Mouse (Mus musculus) testis, adult 2 months (tissue): ENCODE measurements at regions not wholly inside any gene's neighbourhood (a gene's known extent, or its start where the extent isn't known, plus 50 kb on each side); places are given as distances from the start of the nearest gene placed in this dataset.

Experiments
- H3K27ac ChIP-seq: fragments of 200-500 bp; 2 replicates; pipeline ENCODE4 v1.5.1; 2012; ENCODE audit warnings: low read depth, low read length; ENCODE audit not compliant: control insufficient read depth, insufficient read depth
- H3K27me3 ChIP-seq: fragments of 200-500 bp; 2 replicates; pipeline ENCODE4 v1.6.1; 2012; ENCODE audit warnings: mild to moderate bottlenecking, low read length, moderate library complexity; ENCODE audit not compliant: control insufficient read depth, insufficient read depth
- H3K36me3 ChIP-seq: fragments of 200-500 bp; 2 replicates; pipeline ENCODE4 v1.6.1; 2012; ENCODE audit warnings: mild to moderate bottlenecking, low read length; ENCODE audit not compliant: control insufficient read depth, insufficient read depth
- H3K4me1 ChIP-seq: fragments of 200-500 bp; 2 replicates; pipeline ENCODE4 v1.6.1; 2012; ENCODE audit warnings: low read length; ENCODE audit not compliant: control insufficient read depth, insufficient read depth
- H3K4me3 ChIP-seq: fragments of 200-500 bp; 2 replicates; pipeline ENCODE4 v1.5.1; 2012; ENCODE audit warnings: low read depth, mild to moderate bottlenecking, low read length, moderate library complexity, mixed read lengths; ENCODE audit not compliant: control insufficient read depth
- CTCF ChIP-seq: fragments of 200-500 bp; IDR thresholded peaks from 2 replicates; pipeline ENCODE4 v1.5.1; 2012; ENCODE audit warnings: low read depth, mild to moderate bottlenecking, inconsistent platforms, low read length, moderate library complexity; ENCODE audit not compliant: control insufficient read depth, insufficient read depth, insufficient replicate concordance
- POLR2A ChIP-seq: fragments of 200-500 bp; IDR thresholded peaks from 2 replicates; pipeline ENCODE4 v1.6.1; 2012; ENCODE audit warnings: low read depth, mild to moderate bottlenecking, inconsistent platforms, low read length, moderate library complexity; ENCODE audit not compliant: control insufficient read depth

DNA sequence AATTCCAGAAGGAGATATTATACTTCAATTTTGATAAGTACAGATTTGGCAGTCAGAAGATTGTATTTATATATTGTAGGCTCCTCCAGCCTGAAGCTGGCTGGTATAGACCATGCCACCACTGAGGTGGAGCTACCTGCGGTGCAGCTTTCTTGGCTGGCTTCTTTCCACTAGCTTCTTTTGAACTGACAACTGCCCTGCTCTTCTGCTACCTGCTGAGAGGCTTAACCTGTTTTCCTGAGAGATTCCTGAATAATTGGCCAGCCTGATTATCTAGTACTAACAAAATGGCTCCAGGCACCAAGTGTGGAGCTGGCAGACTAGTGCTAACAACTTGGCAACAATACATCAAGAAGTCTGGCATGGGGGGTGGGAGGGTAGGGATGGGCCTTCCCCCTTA lies 132.0 kb downstream of the 4933402N22Rik start:
- no peaks in the 10 kb centered on the region for H3K4me1 ChIP-seq
- H3K36me3 ChIP-seq = no peaks in the 10 kb centered on the region
- no peaks in the 10 kb centered on the region for H3K27me3 ChIP-seq
- H3K27ac ChIP-seq = no peak overlapping the region
- H3K4me3 ChIP-seq = no peak overlapping the region
- TF ChIP-seq CTCF = no peak
- TF ChIP-seq POLR2A = no peak

DNA sequence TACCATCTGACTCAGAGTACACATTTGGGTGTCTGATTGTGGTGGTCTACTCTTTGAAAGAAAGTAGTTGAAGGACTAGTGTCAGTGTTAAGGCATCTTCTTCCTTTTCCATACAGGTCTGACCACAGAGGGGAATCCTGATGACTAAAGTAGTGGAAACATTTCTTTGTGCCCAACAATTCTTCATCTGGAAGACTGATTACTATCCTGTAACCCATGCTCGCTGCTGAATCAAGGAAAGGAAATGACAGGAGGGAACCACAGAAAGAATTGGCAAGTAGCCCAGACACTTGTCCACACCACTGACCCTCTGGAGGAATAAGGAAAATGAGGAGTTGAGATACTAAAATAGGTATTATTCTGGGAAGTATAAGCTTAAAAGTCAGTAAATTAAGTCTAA lies 162.3 kb downstream of the 4933402N22Rik start:
- Histone ChIP-seq H3K27me3 (no peaks in the 10 kb centered on the region), H3K27ac (no peak overlapping the region), H3K4me1 (no peaks in the 10 kb centered on the region), H3K4me3 (no peak overlapping the region), H3K36me3 (no peaks in the 10 kb centered on the region)
- no peak for TF ChIP-seq POLR2A

- no peak for TF ChIP-seq POLR2A
- no peak for TF ChIP-seq CTCF
- Histone ChIP-seq H3K36me3 (no peaks in the 10 kb centered on the region), H3K4me3 (no peak overlapping the region), H3K27ac (no peak overlapping the region), H3K4me1 (no peaks in the 10 kb centered on the region), H3K27me3 (no peaks in the 10 kb centered on the region)
Measured at GRCm38 (mm10) chr5:12093680-12094079, 175.8 kb downstream of the 4933402N22Rik start.

DNA sequence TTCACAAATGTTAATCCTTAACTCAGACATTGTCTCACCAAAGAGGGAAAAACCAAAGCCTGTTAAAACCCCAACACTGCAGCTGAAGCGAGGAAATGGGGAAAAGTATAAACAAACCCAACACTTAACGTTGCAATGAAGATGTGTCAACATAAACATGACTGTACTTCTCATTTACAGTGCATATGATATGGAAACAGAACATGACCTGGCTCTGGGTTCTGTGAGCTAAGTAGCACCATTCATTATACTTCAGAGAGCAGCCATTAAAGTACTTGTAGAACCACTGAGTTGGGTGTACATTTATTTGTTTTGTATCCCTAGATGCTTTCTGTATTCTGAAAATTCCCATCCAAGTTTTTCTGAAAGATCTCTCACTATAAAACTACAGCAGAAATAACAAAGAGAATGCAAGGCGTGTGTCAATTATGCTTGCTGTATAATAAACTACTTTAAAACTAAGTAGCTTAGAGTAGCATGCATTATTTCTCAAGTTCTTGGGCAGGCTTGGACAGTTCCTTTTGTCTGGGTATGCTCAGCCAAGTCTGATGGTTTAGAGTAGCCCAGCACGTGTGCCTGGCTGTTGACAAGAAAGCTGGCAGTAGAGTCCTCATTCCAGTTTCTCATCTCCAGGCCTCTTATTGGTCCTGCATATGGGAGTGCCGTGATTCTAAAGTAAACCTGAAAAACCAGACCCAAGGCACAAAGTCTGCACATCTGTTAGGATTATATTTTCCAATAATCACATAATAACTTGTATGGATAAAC lies 198.9 kb downstream of the 4933402N22Rik start:
- H3K27ac ChIP-seq = no peak overlapping the region
- no peaks in the 10 kb centered on the region for H3K4me1 ChIP-seq
- no peak overlapping the region for H3K4me3 ChIP-seq
- H3K27me3 ChIP-seq = no peaks in the 10 kb centered on the region
- no peak for TF ChIP-seq POLR2A
- no peak for TF ChIP-seq CTCF
- H3K36me3 ChIP-seq = no peaks in the 10 kb centered on the region

DNA sequence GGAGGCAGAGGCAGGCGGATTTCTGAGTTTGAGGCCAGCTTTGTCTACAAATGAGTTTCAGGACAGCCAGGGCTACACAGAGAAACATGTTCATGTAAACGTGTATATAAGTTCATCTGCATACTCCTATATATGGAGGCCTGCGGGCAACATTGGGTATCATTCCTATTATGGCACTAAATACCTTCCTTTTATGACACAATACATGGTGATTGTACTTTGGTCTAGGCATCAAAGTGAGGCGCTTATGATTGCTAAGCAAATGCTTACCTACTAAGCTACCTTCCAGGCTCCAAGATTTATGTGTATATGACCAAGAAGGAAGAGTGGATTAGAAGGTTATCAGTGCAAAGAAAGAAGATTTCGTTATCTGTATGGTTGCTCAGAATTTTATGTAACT lies 207.1 kb downstream of the 4933402N22Rik start:
- no peaks in the 10 kb centered on the region for H3K36me3 ChIP-seq
- H3K4me3 ChIP-seq = no peak overlapping the region
- H3K4me1 ChIP-seq = no peaks in the 10 kb centered on the region
- no peak for TF ChIP-seq POLR2A
- no peak for TF ChIP-seq CTCF
- no peak overlapping the region for H3K27ac ChIP-seq
- no peaks in the 10 kb centered on the region for H3K27me3 ChIP-seq

DNA sequence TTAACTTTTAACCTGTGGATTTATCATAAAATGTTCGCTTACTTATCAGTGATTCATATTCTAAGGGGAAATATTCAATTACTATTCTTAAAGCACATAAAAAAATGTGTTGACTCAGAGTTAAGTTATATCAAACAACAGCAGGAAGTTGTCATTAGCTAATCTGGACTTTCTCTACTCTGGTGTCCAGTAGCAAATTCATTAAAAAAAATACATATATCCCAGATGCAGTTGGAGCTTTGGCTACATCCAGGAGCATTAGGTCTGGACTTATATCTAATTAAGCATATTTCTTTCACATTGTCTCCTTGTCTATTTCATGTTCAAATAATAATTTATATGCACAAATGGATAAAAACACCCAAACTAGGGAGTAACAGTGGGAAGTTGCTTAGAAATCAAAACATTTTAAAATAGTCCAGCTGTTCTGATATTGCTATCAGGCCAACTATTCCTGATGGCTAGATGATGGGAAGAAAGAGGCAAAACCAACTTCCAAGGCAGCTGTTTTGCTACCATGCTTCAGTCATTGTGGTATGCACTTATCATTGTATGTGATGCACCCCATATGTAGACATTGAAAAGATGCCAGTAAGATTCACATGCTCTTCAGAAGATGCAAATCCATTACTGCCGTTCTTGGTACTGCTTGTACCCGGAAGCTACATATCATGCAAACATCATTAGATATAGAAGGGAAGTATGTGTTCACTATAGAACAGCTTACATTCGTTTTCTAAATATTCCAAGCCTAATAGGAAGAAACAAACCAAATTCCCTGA lies 209.8 kb downstream of the 4933402N22Rik start:
- Histone ChIP-seq H3K36me3 (no peaks in the 10 kb centered on the region), H3K27ac (no peak overlapping the region), H3K27me3 (no peaks in the 10 kb centered on the region), H3K4me3 (no peak overlapping the region), H3K4me1 (no peaks in the 10 kb centered on the region)
- TF ChIP-seq POLR2A = no peak
- no peak for TF ChIP-seq CTCF

DNA sequence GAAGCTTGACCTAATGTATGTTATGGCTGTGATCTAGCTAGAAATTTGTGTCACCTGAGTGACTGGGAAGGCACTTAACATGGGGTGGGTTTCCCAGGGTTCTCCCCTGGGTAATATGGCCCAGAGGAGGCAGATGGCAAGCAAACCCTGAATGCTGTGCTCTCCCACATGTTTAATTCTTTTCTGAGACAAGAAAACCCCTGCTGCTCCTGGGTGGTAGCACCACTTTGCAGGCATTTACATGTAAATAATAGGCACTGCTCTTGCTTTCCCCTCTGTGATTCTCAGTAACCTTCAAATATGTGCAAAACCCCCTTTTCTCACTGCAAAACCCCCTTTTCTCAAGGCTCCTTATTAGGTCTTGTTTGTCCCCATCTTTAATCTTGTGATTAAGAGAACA lies 221.1 kb downstream of the 4933402N22Rik start:
- Histone ChIP-seq H3K36me3 (no peaks in the 10 kb centered on the region), H3K27ac (no peak overlapping the region), H3K4me1 (no peaks in the 10 kb centered on the region), H3K27me3 (no peaks in the 10 kb centered on the region), H3K4me3 (no peak overlapping the region)
- TF ChIP-seq CTCF (no peak), POLR2A (no peak)
